Mouse (Mus musculus) kidney, embryonic 16.5 days (tissue): ENCODE results near the gene Fam57b. TPM values are rescaled to one million over a fixed set of nuclear protein-coding genes. Genes with fewer than 3 reads are reported as not detected.

ENCODE experiments used
- ATAC-seq: fragments of 200-750 bp; cut with Nextera tagmentation; 2 replicates; pipeline ENCODE4 v1.8.0; 2017; ENCODE audit warnings: moderate TSS enrichment; ENCODE audit not compliant: low FRiP score, low TSS enrichment
- H3K27ac ChIP-seq: fragments of 300-500 bp; sonication (generic); 2 replicates; pipeline ENCODE4 v1.5.1; 2014; ENCODE audit warnings: low read length
- H3K27me3 ChIP-seq: fragments of 300-500 bp; sonication (generic); 2 replicates; pipeline ENCODE4 v1.6.1; 2014; ENCODE audit warnings: low read length, control low read depth, mixed read lengths; ENCODE audit not compliant: insufficient read depth
- H3K36me3 ChIP-seq: fragments of 300-500 bp; sonication (generic); 2 replicates; pipeline ENCODE4 v1.6.1; 2014; ENCODE audit warnings: low read length, control low read depth, mixed read lengths; ENCODE audit not compliant: insufficient read depth
- H3K4me1 ChIP-seq: fragments of 300-500 bp; sonication (generic); 2 replicates; pipeline ENCODE4 v1.6.1; 2014; ENCODE audit warnings: low read length, control low read depth, mixed read lengths; ENCODE audit not compliant: insufficient read depth
- H3K4me2 ChIP-seq: fragments of 300-500 bp; sonication (generic); replicated peaks from 2 replicates; pipeline ENCODE4 v1.6.1; 2014; ENCODE audit warnings: low read depth, low read length
- H3K4me3 ChIP-seq: fragments of 300-500 bp; sonication (generic); 2 replicates; pipeline ENCODE4 v1.5.1; 2014; ENCODE audit warnings: mild to moderate bottlenecking, low read length
- H3K9ac ChIP-seq: fragments of 300-500 bp; sonication (generic); replicated peaks from 2 replicates; pipeline ENCODE4 v1.6.1; 2014; ENCODE audit warnings: low read length
- H3K9me3 ChIP-seq: fragments of 300-500 bp; sonication (generic); 2 replicates; pipeline ENCODE4 v1.6.1; 2016; ENCODE audit warnings: low read length, control low read depth
- WGBS: fragments of 180-500 bp; shearing (Covaris S2); extraction: QIAGEN DNeasy Blood & Tissue Kit; methylation state at CpG from one replicate; pipeline ENCODE4 v1.1.7; 2014; 5-methylcytosine and 5-hydroxymethylcytosine counted together
- polyA plus RNA-seq: library from polyadenylated mRNA; unstranded; fragments of >200 nt; fragmentation: Nextera tagmentation; extraction: Ambion mirVana; gene quantifications from 2 replicates; pipeline ENCODE4 v1.2.1, GENCODE M21; 2015

Gene Fam57b
- polyA plus RNA-seq, 1 experiment from 2014 or later = 0.52 TPM

- H3K36me3 ChIP-seq = peaks cover 35% of the 10 kb centered on the region
- H3K27me3 ChIP-seq = no peaks in the 10 kb centered on the region
- 0 out of 2 replicates have a peak overlapping the region, but pooled peaks have one; percentile 22 for H3K9ac ChIP-seq
- peaks cover 47% of the 10 kb centered on the region for H3K4me1 ChIP-seq
- no peak overlapping the region for H3K27ac ChIP-seq
- H3K4me2 ChIP-seq = peak overlapping the region; percentile 81; the same call in 1 of the 2 replicates
- H3K9me3 ChIP-seq = no peaks in the 10 kb centered on the region
- WGBS = 82% methylated on average over 8 of the region's 8 CpGs
- H3K4me3 ChIP-seq = peak overlapping the region; percentile 89; the same call in 1 of the 2 replicates
- no peak for ATAC-seq
Measured at GRCm38 (mm10) chr7:126796350-126796932, 1.0 kb upstream of the Fam57b start.

DNA sequence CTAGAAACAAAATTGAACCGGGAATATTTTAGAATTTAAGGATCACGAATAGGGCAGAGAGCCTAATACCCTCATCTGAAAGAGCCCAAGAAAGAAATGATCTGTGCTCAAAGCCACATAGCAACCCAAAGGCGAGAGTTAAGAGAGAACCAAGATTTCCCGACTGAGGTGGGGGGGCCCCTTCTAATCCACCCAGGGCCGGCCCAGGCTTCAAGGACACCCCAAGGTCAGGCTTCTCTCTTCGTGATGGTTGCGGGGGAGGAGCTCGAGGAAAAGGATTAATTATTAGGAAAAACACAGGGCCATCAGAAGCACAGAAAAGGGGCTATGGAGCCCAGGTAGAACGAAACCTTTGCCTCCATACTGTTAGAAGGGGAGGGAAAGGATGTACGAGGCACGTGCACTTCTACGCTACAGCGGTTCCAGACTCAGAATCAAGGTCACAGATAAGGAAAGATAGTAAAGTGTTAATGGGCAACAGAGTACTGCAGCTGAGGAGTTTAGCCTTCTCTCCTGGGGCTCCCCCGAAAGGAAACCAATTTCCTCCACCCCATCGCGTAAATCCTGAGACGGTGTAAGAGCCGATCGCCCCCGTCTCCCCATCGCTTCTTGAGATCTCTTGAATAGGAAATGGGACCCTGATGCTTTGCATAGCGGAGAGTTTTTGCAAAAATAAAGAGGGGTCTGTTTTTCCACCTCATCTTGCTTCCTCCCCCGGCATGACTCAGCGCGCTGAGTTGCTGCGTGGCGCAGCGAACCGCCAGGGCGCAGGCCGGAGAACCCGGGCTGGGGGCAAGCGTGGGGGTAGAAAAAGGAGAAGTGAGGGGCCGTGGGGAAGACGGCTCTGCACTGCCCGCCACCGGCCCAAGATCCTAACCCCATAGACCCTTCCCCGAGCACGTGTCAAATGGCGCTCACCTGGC is 920 bp downstream of the Fam57b start:
- peak overlapping the region; percentile 89 for H3K4me3 ChIP-seq
- no peak for ATAC-seq
- H3K27me3 ChIP-seq = no peaks in the 10 kb centered on the region
- under 1% methylated on average over 40 of the region's 40 CpGs for WGBS
- peak overlapping the region; percentile 91 for H3K9ac ChIP-seq
- H3K4me2 ChIP-seq = peak overlapping the region; percentile 81
- H3K27ac ChIP-seq = peak overlapping the region; percentile 92
- peaks cover 40% of the 10 kb centered on the region for H3K4me1 ChIP-seq
- H3K36me3 ChIP-seq = peaks cover 35% of the 10 kb centered on the region
- no peaks in the 10 kb centered on the region for H3K9me3 ChIP-seq

DNA sequence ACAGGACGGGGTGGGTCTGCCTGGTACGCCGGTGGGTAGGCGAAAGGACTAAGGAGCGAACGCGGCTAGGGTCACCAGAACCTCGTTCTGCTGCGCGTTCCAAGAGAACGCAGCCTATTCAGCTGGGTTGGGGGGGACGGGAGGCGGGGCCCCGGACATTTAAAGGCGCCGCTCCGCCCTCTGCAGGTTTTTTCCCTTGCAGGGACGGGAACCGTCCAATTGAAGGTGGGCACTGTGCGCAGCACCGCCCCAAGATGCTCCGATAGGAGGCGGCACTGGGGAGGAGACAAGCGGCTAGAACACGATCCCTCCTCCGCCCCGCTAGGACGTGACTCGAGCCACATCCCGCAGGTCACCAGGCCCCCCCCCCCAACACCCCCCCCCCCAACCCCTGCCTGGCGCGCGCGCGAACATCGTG is 1.6 kb downstream of the Fam57b start:
- under 1% methylated on average over 30 of the region's 36 CpGs for WGBS
- H3K4me2 ChIP-seq = peak overlapping the region; percentile 81
- peak overlapping the region; percentile 91 for H3K9ac ChIP-seq
- H3K4me1 ChIP-seq = peaks cover 40% of the 10 kb centered on the region
- H3K4me3 ChIP-seq = peak overlapping the region; percentile 89
- ATAC-seq = peak; percentile 96
- H3K27ac ChIP-seq = peak overlapping the region; percentile 97
- H3K36me3 ChIP-seq = peaks cover 33% of the 10 kb centered on the region
- H3K9me3 ChIP-seq = no peaks in the 10 kb centered on the region
- no peaks in the 10 kb centered on the region for H3K27me3 ChIP-seq

DNA sequence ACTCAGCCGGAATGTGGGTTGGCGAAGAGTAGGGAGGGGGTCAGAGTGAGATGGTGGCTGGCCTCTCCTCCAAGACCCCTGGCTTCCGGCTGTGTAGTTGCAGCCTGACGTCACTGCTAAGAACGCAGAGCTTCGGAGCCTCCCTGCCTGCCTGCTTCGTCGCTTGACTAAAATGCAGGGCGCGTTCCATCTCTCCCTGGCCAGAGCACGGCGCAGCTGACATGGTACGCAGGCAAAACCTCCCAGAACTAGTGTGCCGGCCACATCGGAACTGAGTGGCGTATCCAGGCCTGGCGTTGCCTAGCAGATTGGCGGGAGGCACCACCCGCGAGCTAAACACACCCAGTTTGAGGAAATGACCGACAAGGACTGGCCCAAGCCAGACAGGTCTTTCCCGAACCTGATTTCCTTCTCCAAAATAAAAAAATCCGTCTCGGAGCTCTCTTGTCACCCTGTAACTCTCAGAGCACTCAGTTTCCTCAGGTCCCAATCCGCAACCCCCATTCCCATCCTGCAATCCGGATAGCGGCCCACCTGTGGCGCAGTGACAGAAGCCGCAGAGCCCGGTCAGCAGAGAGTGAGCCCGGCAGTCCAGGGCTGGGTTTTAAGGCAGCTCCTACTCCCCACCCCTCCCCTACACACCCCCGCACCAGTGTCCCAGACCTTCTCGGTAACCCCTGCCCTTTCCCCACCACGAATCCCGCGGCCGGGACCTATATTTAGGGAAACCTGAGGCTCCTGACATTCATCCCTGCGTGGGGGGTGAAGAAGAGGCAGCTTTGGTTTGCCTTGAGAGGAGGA is 2.2 kb downstream of the Fam57b start:
- WGBS = under 1% methylated on average over 36 of the region's 38 CpGs
- H3K9ac ChIP-seq = peak overlapping the region; percentile 77
- H3K4me1 ChIP-seq = peaks cover 36% of the 10 kb centered on the region
- no peaks in the 10 kb centered on the region for H3K9me3 ChIP-seq
- ATAC-seq = peak; percentile 90
- H3K36me3 ChIP-seq = peaks cover 27% of the 10 kb centered on the region
- peak overlapping the region; percentile 97 for H3K27ac ChIP-seq
- peak overlapping the region; percentile 81 for H3K4me2 ChIP-seq
- H3K4me3 ChIP-seq = peak overlapping the region; percentile 89
- no peaks in the 10 kb centered on the region for H3K27me3 ChIP-seq

- WGBS = 42% methylated on average over 5 of the region's 5 CpGs
- H3K9me3 ChIP-seq = no peaks in the 10 kb centered on the region
- peaks cover 19% of the 10 kb centered on the region for H3K36me3 ChIP-seq
- peak overlapping the region; percentile 97 for H3K27ac ChIP-seq
- peak overlapping the region; percentile 77 for H3K9ac ChIP-seq
- H3K4me1 ChIP-seq = peaks cover 33% of the 10 kb centered on the region
- H3K27me3 ChIP-seq = no peaks in the 10 kb centered on the region
- ATAC-seq = no peak
- H3K4me3 ChIP-seq = peak overlapping the region; percentile 89
- peak overlapping the region; percentile 81 for H3K4me2 ChIP-seq
Measured at GRCm38 (mm10) chr7:126800269-126801056, 3.0 kb downstream of the Fam57b start.

DNA sequence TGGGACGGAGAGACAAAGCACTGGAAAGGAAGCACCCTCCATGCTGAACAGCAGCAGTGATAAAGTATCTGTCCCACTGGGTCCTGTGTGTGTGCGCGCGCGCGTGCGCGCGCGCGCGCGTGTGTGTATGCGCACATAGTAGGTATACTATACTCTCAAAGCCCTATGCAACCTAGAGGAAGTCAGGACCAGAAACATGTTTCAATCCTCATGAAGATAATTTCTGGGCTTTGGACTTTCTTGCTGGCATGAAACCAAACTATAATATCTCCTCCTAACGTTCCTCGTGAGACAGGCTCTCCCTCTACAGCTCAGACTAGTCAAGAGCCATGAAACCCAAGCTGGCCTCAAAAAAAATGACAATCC is 3.6 kb downstream of the Fam57b start:
- ATAC-seq = no peak
- H3K4me1 ChIP-seq = peaks cover 33% of the 10 kb centered on the region
- peaks cover 13% of the 10 kb centered on the region for H3K36me3 ChIP-seq
- H3K4me2 ChIP-seq = no peak overlapping the region
- WGBS = 92% methylated on average over 16 of the region's 16 CpGs
- H3K27me3 ChIP-seq = no peaks in the 10 kb centered on the region
- peak overlapping the region; percentile 77; the same call in 1 of the 2 replicates for H3K9ac ChIP-seq
- H3K27ac ChIP-seq = no peak overlapping the region
- no peak overlapping the region for H3K4me3 ChIP-seq
- no peaks in the 10 kb centered on the region for H3K9me3 ChIP-seq

- Histone ChIP-seq H3K27ac (no peak overlapping the region), H3K4me2 (no peak overlapping the region), H3K36me3 (peaks cover under 1% of the 10 kb centered on the region; the same call in 1 of the 2 replicates), H3K27me3 (no peaks in the 10 kb centered on the region), H3K9me3 (no peaks in the 10 kb centered on the region), H3K9ac (no peak overlapping the region), H3K4me1 (peaks cover 24% of the 10 kb centered on the region), H3K4me3 (no peak overlapping the region)
- ATAC-seq = no peak
- WGBS = 63% methylated on average over 11 of the region's 11 CpGs
Measured at GRCm38 (mm10) chr7:126802134-126802889, 4.8 kb downstream of the Fam57b start.

DNA sequence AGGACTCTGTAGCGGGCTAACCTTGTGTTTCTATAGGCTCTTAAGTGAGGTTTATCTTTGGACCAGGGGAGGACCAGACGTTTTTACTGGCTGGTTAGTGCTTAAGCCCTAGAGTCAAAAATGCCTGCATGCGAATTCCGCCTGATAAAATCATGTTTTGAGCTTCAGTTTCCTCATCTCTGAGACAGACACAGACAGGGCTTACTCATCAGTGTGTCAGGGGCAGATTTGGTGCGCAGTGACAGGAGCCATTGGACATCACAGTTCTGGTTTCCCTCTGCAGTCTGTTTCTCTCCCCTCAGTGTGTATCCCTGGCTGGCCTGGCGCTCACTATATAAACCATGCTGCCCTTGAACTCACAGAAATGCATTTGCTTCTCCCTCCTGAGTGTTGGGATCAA is 5.7 kb downstream of the Fam57b start:
- Histone ChIP-seq H3K4me3 (no peak overlapping the region), H3K27ac (no peak overlapping the region), H3K4me2 (no peak overlapping the region), H3K9ac (no peak overlapping the region), H3K4me1 (peaks cover 27% of the 10 kb centered on the region), H3K27me3 (no peaks in the 10 kb centered on the region), H3K9me3 (no peaks in the 10 kb centered on the region), H3K36me3 (no peaks in the 10 kb centered on the region)
- no peak for ATAC-seq
- 88% methylated on average over 6 of the region's 6 CpGs for WGBS
